Mouse (Mus musculus): Measurements from ENCODE around the gene Pnlip. TPM values are rescaled to one million over a fixed set of nuclear protein-coding genes. Genes with fewer than 3 reads are reported as not detected.
A peak's percentile ranks its signal among the peaks of the same experiment; 100 is the strongest.

Pnlip gene
- polyA plus RNA-seq, 1 experiment from 2014 or later, result 0.11 TPM

DNA sequence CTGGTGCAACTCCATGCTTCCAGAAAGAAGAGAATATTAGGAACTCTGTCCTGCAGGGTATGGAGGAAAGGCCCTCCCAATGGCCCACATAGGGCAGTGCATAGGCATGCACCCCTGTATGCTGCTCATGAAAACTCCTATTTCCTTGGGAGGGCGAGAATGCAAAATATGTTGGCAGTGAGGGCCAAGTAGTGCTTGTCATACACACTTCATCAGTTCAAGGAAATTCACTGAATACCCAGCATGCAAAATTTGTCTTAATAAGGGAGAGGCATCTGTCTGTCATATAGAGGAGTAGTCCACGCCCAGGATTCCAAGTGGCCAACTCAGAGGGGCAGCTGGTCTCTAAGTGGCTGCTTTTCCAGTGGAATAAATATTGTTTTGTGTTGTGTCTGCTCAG is 11.0 kb downstream of the Pnlip start:
- WGBS (ENCODE audit: insufficient replicate concordance), result 40% methylated on average over 2 of the region's 2 CpGs
- no peak for ATAC-seq
- H3K27ac ChIP-seq, result no peak overlapping the region
- H3K9me3 ChIP-seq (replicated peaks), result no peaks in the 10 kb centered on the region
- H3K4me1 ChIP-seq, result no peaks in the 10 kb centered on the region
- H3K27me3 ChIP-seq (replicated peaks), result no peaks in the 10 kb centered on the region
- H3K9ac ChIP-seq, result no peak overlapping the region
- no peaks in the 10 kb centered on the region for H3K36me3 ChIP-seq
- no peak overlapping the region for H3K4me3 ChIP-seq
- no peak overlapping the region for H3K4me2 ChIP-seq

DNA sequence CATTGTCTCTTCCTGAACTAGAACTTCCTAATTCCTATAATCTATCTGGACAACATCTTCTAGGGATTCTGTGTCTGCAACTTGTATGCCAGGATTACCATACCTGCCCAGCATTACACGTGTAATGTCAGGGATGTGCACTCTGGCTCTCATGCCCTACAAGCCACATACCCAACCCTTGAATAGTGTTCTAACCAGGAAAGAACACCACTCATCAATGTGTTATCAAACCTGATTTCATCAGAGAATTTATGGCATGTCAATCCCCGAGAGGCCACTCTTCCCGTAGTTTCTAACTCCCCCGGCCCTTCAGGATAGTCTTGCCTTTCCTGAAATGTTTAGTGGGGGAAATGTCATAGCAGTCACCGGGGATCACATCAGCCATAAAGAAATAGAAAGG is 12.6 kb downstream of the Pnlip start:
- no peaks in the 10 kb centered on the region for H3K27me3 ChIP-seq (replicated peaks)
- H3K4me2 ChIP-seq, result no peak overlapping the region
- H3K4me1 ChIP-seq, result no peaks in the 10 kb centered on the region
- 73% methylated on average over 5 of the region's 5 CpGs for WGBS (ENCODE audit: insufficient replicate concordance)
- H3K9me3 ChIP-seq (replicated peaks), result no peaks in the 10 kb centered on the region
- no peak overlapping the region for H3K9ac ChIP-seq
- H3K36me3 ChIP-seq, result no peaks in the 10 kb centered on the region
- H3K4me3 ChIP-seq, result no peak overlapping the region
- ATAC-seq, result no peak
- no peak overlapping the region for H3K27ac ChIP-seq

DNA sequence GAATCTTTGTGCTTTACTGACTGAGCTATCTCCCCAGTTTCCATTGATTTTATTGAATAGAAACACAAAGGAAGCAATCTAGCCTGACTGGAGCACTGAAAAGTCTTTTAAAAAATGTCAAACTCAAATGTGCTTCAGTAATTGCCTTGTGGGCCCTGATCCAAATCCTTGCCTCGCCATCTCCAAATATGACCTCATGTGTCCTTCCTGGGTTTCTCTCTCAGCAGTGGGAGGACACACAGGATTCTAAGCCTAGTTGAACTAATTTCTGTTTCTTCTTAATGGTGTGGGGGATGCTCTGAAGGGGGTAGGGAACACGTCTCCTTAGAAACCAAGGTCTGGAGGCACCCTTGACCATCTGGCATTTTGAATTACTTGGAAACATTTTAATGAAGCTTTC is 22.3 kb downstream of the Pnlip start:
- no peaks in the 10 kb centered on the region for H3K27me3 ChIP-seq (replicated peaks)
- no peak for ATAC-seq
- H3K9me3 ChIP-seq (replicated peaks), result no peaks in the 10 kb centered on the region
- no peak overlapping the region for H3K4me2 ChIP-seq
- no peaks in the 10 kb centered on the region for H3K36me3 ChIP-seq
- 35% methylated on average over 2 of the region's 2 CpGs for WGBS (ENCODE audit: insufficient replicate concordance)
- no peak overlapping the region for H3K4me3 ChIP-seq
- H3K9ac ChIP-seq, result no peak overlapping the region
- no peak overlapping the region for H3K27ac ChIP-seq
- no peaks in the 10 kb centered on the region for H3K4me1 ChIP-seq

DNA sequence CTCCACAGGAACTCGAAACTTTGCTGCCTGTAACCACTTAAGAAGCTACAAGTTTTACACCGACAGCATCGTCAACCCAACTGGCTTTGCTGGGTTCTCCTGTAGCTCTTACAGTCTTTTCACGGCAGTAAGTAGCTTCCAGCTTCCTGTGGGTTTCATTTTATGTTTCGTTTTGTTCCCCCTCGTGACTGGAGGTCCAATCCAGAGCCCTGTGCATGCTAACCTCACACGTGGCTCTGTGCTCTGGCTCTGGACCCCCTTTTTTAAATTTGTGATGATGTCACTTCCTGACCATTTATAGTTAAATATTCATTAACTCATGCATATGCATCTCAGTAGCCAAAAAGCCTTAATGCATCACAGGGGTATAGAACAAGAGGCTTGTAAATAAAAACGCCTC is 24.8 kb downstream of the Pnlip start:
- 50% methylated on average over 8 of the region's 8 CpGs for WGBS (ENCODE audit: insufficient replicate concordance)
- Histone ChIP-seq H3K27ac (no peak overlapping the region), H3K36me3 (no peaks in the 10 kb centered on the region), H3K9ac (no peak overlapping the region), H3K27me3 (replicated peaks) (no peaks in the 10 kb centered on the region), H3K4me1 (no peaks in the 10 kb centered on the region), H3K4me2 (no peak overlapping the region), H3K9me3 (replicated peaks) (no peaks in the 10 kb centered on the region), H3K4me3 (no peak overlapping the region)
- ATAC-seq, result no peak

DNA sequence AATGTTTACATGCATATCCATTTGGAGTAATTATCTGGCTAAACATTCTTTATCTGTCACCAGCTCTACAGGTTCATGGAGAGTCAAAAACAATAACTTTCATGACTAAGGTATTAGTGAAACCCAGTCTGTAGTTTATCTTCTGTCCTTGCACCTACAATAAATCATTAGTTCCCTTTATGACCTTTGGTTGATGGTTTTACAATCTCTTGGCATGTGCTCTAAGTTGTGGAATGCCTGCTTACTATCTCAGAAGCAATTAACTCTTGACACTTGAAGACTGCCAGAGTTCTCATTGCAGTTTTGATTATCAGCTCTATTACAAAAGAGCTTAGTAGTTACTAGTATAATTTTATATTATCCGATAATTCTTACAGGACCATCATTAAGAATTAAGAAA is 36.6 kb downstream of the Pnlip start:
- Histone ChIP-seq H3K4me3 (no peak overlapping the region), H3K9ac (no peak overlapping the region), H3K4me2 (no peak overlapping the region), H3K9me3 (replicated peaks) (no peaks in the 10 kb centered on the region), H3K36me3 (no peaks in the 10 kb centered on the region), H3K27ac (no peak overlapping the region), H3K4me1 (no peaks in the 10 kb centered on the region), H3K27me3 (replicated peaks) (no peaks in the 10 kb centered on the region)
- ATAC-seq, result no peak
- 56% methylated on average over 1 of the region's 1 CpGs for WGBS (ENCODE audit: insufficient replicate concordance)

DNA sequence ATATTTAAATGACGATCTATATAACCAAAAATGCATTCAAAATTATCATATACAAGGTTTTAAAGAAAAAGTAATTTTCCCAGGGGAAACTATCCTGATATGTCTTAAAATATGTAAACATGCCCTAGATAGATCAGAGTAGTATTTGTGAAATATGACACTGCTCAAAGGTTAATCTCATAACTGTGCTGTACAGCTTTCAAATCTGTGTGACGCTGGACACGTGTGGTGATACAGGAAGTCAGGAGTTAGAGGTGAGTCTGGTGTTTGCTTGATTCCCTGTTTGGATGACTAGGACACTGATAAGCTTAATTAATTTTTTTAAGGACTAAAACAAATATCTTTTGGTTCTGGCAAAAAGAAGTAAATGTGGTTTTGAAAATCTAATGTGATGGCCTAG is 43.0 kb downstream of the Pnlip start:
- H3K9me3 ChIP-seq (replicated peaks), result no peaks in the 10 kb centered on the region
- no peak for ATAC-seq
- WGBS (ENCODE audit: insufficient replicate concordance), result 65% methylated on average over 3 of the region's 3 CpGs

DNA sequence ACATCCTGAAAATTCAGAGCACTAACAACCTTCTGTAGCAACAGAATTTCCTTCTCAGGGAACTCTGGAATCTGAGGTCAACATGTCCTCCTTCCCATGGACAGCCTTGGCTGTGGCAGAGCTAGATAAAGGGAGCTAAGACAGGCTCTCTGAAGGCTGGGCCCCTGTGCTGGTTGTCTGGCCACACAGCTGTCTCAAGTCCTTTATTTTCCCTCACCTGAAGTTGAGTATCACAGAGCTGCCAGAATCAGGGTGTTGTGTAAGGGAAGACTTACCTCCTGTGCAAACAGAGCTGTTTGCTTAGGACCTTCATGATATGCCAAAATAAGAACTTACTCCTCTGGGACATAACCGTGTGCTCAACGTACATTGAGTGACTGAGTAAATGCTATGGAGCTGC is 43.9 kb downstream of the Pnlip start:
- 58% methylated on average over 2 of the region's 2 CpGs for WGBS (ENCODE audit: insufficient replicate concordance)
- Histone ChIP-seq H3K27ac (no peak overlapping the region), H3K4me3 (no peak overlapping the region), H3K4me2 (no peak overlapping the region), H3K4me1 (no peaks in the 10 kb centered on the region), H3K36me3 (no peaks in the 10 kb centered on the region), H3K9ac (no peak overlapping the region), H3K27me3 (replicated peaks) (no peaks in the 10 kb centered on the region), H3K9me3 (replicated peaks) (no peaks in the 10 kb centered on the region)
- ATAC-seq, result no peak

More for the DNA sequence above, 43.0 kb downstream of the Pnlip start:
- no peak overlapping the region for H3K4me2 ChIP-seq
- no peaks in the 10 kb centered on the region for H3K4me1 ChIP-seq
- H3K36me3 ChIP-seq, result no peaks in the 10 kb centered on the region
- H3K4me3 ChIP-seq, result no peak overlapping the region
- no peak overlapping the region for H3K9ac ChIP-seq
- no peak overlapping the region for H3K27ac ChIP-seq
- no peaks in the 10 kb centered on the region for H3K27me3 ChIP-seq (replicated peaks)

DNA sequence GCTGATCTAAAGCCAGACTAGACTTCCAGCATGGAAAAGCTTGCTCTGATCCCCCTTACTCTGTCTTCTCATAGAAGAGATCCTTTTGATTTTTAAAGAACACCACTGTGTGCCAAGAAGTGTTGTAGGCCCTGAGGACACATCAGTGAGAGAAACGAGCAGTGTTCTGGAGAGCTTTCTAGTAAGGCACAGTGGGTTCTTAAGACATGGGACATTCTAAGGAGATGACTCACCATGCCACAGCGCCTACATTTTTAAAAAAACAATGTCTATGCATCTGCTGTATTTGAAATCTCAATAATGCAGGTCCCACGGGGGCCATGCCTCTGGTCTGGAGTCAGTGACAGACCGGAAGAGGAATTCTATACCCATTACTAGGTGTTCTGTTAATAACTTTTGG is 52.3 kb downstream of the Pnlip start:
- H3K4me3 ChIP-seq, result no peak overlapping the region
- H3K4me2 ChIP-seq, result no peak overlapping the region
- H3K9ac ChIP-seq, result no peak overlapping the region
- ATAC-seq, result no peak
- H3K36me3 ChIP-seq, result no peaks in the 10 kb centered on the region
- no peaks in the 10 kb centered on the region for H3K4me1 ChIP-seq
- no peak overlapping the region for H3K27ac ChIP-seq
- H3K9me3 ChIP-seq (replicated peaks), result no peaks in the 10 kb centered on the region
- WGBS (ENCODE audit: insufficient replicate concordance), result 64% methylated on average over 4 of the region's 4 CpGs
- no peaks in the 10 kb centered on the region for H3K27me3 ChIP-seq (replicated peaks)

DNA sequence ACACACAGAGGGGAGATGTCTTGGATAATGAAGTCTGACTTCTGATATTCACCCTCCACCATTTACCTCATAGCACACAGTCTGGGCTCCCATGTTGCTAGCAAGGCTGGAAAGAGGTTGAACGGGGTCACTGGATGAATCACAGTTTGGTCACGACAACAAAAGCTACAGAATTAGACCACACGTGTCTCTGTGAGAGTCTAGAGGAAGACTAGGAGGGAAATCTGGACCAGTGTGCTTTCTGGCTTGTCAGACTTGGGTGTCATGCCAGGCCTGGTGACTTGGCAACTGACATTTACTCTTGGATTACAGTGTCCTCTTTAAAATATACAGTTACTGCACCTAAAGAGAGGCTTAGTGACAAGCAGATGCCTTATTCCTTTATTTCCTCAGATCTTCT is 56.3 kb downstream of the Pnlip start:
- no peak overlapping the region for H3K4me3 ChIP-seq
- H3K27me3 ChIP-seq (replicated peaks), result no peaks in the 10 kb centered on the region
- no peaks in the 10 kb centered on the region for H3K36me3 ChIP-seq
- no peak for ATAC-seq
- no peaks in the 10 kb centered on the region for H3K9me3 ChIP-seq (replicated peaks)
- 53% methylated on average over 3 of the region's 3 CpGs for whole genome bisulfite sequencing (ENCODE audit: insufficient replicate concordance)
- no peaks in the 10 kb centered on the region for H3K4me1 ChIP-seq
- no peak overlapping the region for H3K9ac ChIP-seq
- H3K27ac ChIP-seq, result no peak overlapping the region
- no peak overlapping the region for H3K4me2 ChIP-seq

DNA sequence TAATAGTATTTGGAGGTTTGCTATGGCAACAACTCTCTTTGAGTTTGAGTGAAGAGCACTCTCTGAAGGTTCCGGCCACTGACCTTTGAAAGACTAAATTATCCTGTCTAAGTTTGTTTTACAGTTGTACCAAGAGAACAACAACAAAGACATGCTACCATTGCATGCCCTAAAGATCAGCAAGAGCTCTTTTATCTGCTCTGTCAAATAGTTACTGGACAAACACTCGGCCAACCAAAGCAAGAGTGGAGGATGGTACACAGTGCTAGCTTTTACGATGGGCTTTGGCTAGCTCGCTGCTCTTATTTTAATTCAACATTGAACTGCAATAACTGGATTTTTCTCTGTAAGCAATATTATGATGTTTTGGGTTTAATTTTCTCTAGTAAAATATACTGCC is 65.6 kb downstream of the Pnlip start:
- no peak overlapping the region for H3K27ac ChIP-seq
- no peaks in the 10 kb centered on the region for H3K36me3 ChIP-seq
- WGBS (ENCODE audit: insufficient replicate concordance), result 69% methylated on average over 4 of the region's 4 CpGs
- no peak overlapping the region for H3K9ac ChIP-seq
- H3K4me1 ChIP-seq, result no peaks in the 10 kb centered on the region
- peak; percentile 55; the same call in 1 of the 2 replicates for ATAC-seq
- no peaks in the 10 kb centered on the region for H3K27me3 ChIP-seq (replicated peaks)
- H3K4me3 ChIP-seq, result no peak overlapping the region
- H3K4me2 ChIP-seq, result no peak overlapping the region
- no peaks in the 10 kb centered on the region for H3K9me3 ChIP-seq (replicated peaks)

DNA sequence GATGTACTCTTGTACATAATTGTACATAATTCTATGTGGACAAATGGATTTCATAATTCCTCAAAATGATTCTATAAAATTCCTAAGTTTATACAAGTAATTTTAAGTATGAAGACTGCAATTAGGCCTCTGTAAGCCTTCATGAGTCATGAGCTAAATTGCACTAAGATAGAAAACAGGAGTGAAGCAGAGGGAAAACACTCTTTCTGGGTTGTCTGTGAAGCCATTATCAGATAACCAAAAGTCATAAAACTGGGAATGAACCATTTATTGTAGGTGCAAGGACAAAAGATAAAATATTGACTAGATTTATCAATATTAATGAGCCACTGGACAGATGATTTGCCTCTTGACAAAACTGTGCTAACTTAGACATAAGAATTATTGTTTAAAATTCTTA is 68.1 kb downstream of the Pnlip start:
- Histone ChIP-seq H3K4me2 (no peak overlapping the region), H3K36me3 (no peaks in the 10 kb centered on the region), H3K4me3 (no peak overlapping the region), H3K4me1 (no peaks in the 10 kb centered on the region), H3K9ac (no peak overlapping the region), H3K27ac (no peak overlapping the region), H3K27me3 (replicated peaks) (no peaks in the 10 kb centered on the region), H3K9me3 (replicated peaks) (no peaks in the 10 kb centered on the region)
- no peak for ATAC-seq

DNA sequence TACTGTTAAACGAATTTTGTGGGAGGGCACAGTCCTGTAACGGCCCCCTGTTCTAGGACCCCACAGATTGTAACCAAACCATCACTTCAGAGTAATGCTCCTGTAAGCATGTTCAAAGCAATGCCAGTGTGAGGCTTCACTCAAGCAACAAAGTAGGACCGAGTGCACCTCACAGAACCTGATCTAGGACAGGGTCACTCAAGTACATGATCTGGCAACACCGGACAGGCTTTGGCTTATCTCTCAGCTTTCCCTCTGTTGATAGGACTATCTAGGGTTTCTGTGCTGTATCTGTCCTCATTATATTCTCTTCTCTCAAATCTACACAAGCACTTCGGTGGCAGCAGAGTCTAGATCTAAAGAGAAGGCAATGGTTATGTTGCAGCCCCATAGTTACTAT is 74.3 kb downstream of the Pnlip start:
- 55% methylated on average over 5 of the region's 5 CpGs for WGBS (ENCODE audit: insufficient replicate concordance)
- Histone ChIP-seq H3K4me2 (no peak overlapping the region), H3K9ac (no peak overlapping the region), H3K27ac (no peak overlapping the region), H3K4me1 (0 out of 2 replicates have a peak, but pooled peaks cover 3% of the 10 kb centered on the region), H3K4me3 (no peak overlapping the region), H3K9me3 (replicated peaks) (no peaks in the 10 kb centered on the region), H3K27me3 (replicated peaks) (no peaks in the 10 kb centered on the region), H3K36me3 (no peaks in the 10 kb centered on the region)
- ATAC-seq, result no peak

DNA sequence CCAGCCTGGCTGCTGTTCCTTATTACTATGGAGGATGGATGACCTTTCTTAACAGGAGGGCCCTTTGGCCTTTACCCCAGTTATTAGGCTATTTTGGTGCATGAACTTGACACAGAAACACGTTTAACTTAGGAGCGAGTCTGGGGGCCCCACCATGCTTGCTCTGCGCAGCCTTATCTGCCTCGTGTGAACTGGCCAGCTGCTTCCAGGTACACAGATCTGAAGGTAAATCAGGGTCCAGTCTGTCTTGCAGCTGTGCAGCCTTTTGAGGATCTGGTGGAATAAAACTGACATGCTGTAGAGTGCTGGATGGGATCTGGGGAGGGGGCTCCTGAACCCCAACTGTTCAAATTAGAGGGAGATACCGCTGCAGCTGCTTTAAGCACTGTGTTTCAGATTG is 75.5 kb downstream of the Pnlip start:
- Histone ChIP-seq H3K27me3 (replicated peaks) (no peaks in the 10 kb centered on the region), H3K4me3 (no peak overlapping the region), H3K9me3 (replicated peaks) (no peaks in the 10 kb centered on the region), H3K4me1 (0 out of 2 replicates have a peak, but pooled peaks cover 3% of the 10 kb centered on the region), H3K27ac (peak overlapping the region; percentile 54; the same call in 1 of the 2 replicates), H3K36me3 (no peaks in the 10 kb centered on the region), H3K9ac (no peak overlapping the region), H3K4me2 (no peak overlapping the region)
- no peak for ATAC-seq
- WGBS (ENCODE audit: insufficient replicate concordance), result 51% methylated on average over 5 of the region's 5 CpGs

Data from liver, embryonic 12.5 days (tissue).